32 mouse cellular contexts compared by ENCODE assay signal in the genomic region with DNA sequence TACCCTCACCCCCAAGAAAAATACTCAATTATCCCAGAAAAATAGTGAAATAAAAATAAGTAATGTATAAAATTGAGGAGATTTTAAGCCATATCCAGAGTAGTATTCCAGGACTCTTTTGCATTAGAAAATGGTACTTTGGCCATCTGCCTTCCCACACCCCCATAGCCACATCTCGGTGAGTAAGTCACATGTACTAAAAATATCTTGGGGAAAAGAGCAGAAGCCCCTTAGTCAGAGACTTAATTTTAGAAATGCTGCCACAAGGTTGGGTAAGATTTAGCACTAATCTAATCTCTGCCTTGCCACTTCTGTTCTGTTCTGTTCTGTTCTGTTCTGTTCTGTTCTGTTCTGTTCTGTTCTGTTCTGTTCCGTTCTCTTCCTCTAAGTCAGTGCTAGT.
A peak's percentile ranks its signal among the peaks of the same experiment; 100 is the strongest.
DNase-seq lines count a peak whose midpoint lies in the region; TF ChIP-seq lines count a peak whose summit lies in the region.
"Had no signal": no experiment of that assay in that cellular context is flagged by ENCODE, and none has a peak within 500 bp of the region (broad histone marks: within the 10 kb centered on the region; RNA-seq: fewer than 3 reads in every experiment).

No protein-coding gene starts in this region.

- peak overlapping the region; percentile 42 for H3K27ac ChIP-seq in bone marrow macrophage, adult 2 months (ENCODE audit: insufficient read depth, low read depth, low read length)
- H3K27ac ChIP-seq: embryonic facial prominence, embryonic 10.5 days; embryonic facial prominence, embryonic 15.5 days; forebrain, embryonic 13.5 days; heart, embryonic 10.5 days; hindbrain, embryonic 15.5 days; kidney, embryonic 15.5 days; limb, embryonic 10.5 days; limb, embryonic 15.5 days; liver, embryonic 13.5 days; midbrain, embryonic 12.5 days; neural tube, embryonic 12.5 days; stomach, postnatal 0 days had no signal

- intact Hi-C loops in left cerebral cortex, postnatal 10 days (cut with DNase I): no loop called here

- H3K4me3 ChIP-seq in bone marrow macrophage, adult 2 months (ENCODE audit: insufficient read depth, low read length): no peak overlapping the region
- H3K4me3 ChIP-seq: embryonic facial prominence, embryonic 10.5 days; embryonic facial prominence, embryonic 15.5 days; forebrain, embryonic 13.5 days; heart, embryonic 10.5 days; hindbrain, embryonic 15.5 days; kidney, embryonic 15.5 days; layer of hippocampus, adult 2 months; limb, embryonic 10.5 days; limb, embryonic 15.5 days; liver, embryonic 13.5 days; megakaryocyte, embryonic 14.5 days; midbrain, embryonic 12.5 days; myocyte; neural tube, embryonic 12.5 days had no signal

- peak; percentile 53 to 65 for DNase-seq in frontal cortex, adult 2 months (ENCODE audit: extremely low spot score in 1 of 2, low spot score in 1 of 2)
- no peak for DNase-seq in frontal cortex, postnatal 25 days (ENCODE audit: low spot score in 2 of 2)
- peak; percentile 32 for DNase-seq in left cerebral cortex, adult 11 months (ENCODE audit: low spot score)
- DNase-seq in left cerebral cortex, postnatal 10 days (ENCODE audit: extremely low spot score in 1 of 2, low spot score in 2 of 2): no peak
- peak; percentile 44 to 46 for DNase-seq in left cerebral cortex, adult 9 months (ENCODE audit: low spot score in 2 of 2)
- DNase-seq in cerebellum, postnatal 14 days: no peak
- DNase-seq: adrenal gland, postnatal 10 days; cerebellum, adult 2 months; cerebellum, postnatal 25 days; gastrocnemius, postnatal 14 days; kidney, adult 18-20 months; kidney, postnatal 25 days; liver, embryonic 13.5 days; lung, adult 18-20 months; lung, postnatal 4 days; right cerebral cortex, postnatal 4 days; thymus, postnatal 4 days had no signal

- no peak for TF ChIP-seq CTCF in bone marrow macrophage, adult 2 months (IDR thresholded peaks at IDR 0.05; ENCODE audit: low read depth, low read length)

- TF ChIP-seq POLR2A in bone marrow macrophage, adult 2 months (IDR thresholded peaks at IDR 0.05; ENCODE audit: borderline replicate concordance, low read depth, low read length): no peak

- peaks cover 18% of the 10 kb centered on the region for H3K4me1 ChIP-seq in bone marrow macrophage, adult 2 months (ENCODE audit: control insufficient read depth, insufficient read depth, low read length)
- H3K4me1 ChIP-seq: embryonic facial prominence, embryonic 10.5 days; embryonic facial prominence, embryonic 15.5 days; forebrain, embryonic 13.5 days; heart, embryonic 10.5 days; hindbrain, embryonic 15.5 days; kidney, embryonic 15.5 days; limb, embryonic 10.5 days; limb, embryonic 15.5 days; liver, embryonic 13.5 days; megakaryocyte, embryonic 14.5 days; midbrain, embryonic 12.5 days; neural tube, embryonic 12.5 days had no signal

Comparison
In these comparisons a context has a peak if more than half of its experiments do, and no peak if none do; other contexts are left out.
1. DNase-seq: peak in frontal cortex, adult 2 months (2 of 2), left cerebral cortex, adult 11 months (single experiment) and left cerebral cortex, adult 9 months (2 of 2); none in frontal cortex, postnatal 25 days (0 of 2), left cerebral cortex, postnatal 10 days (0 of 2) and cerebellum, postnatal 14 days (0 of 2).